Mouse (Mus musculus): Measurements from ENCODE around the gene Greb1. TPM values are rescaled to one million over a fixed set of nuclear protein-coding genes. Genes with fewer than 3 reads are reported as not detected.
"Not testable (repeated sequence)": the region's sequence is repeated elsewhere in the genome, so short reads cannot be mapped to it uniquely, and the experiment has no call there.

Gene Greb1
- polyA plus RNA-seq, 1 experiment = 3.2 TPM

- DNase-seq (ENCODE audit: extremely low spot score in 1 of 2, low spot score in 1 of 2) = no peak
Measured at GRCm38 (mm10) chr12:16698691-16699090, 102.0 kb downstream of the Greb1 start.

- DNase-seq (ENCODE audit: extremely low spot score in 1 of 2, low spot score in 1 of 2) = no peak
Measured at GRCm38 (mm10) chr12:16696146-16696545, 104.5 kb downstream of the Greb1 start.

- not testable (repeated sequence) for DNase-seq (ENCODE audit: extremely low spot score in 1 of 2, low spot score in 1 of 2)
Measured at GRCm38 (mm10) chr12:16695252-16695651, 105.4 kb downstream of the Greb1 start.

GRCm38 (mm10) chr12:16694783-16695182 lies 105.9 kb downstream of the Greb1 start:
- DNase-seq (ENCODE audit: extremely low spot score in 1 of 2, low spot score in 1 of 2) = no peak

DNA sequence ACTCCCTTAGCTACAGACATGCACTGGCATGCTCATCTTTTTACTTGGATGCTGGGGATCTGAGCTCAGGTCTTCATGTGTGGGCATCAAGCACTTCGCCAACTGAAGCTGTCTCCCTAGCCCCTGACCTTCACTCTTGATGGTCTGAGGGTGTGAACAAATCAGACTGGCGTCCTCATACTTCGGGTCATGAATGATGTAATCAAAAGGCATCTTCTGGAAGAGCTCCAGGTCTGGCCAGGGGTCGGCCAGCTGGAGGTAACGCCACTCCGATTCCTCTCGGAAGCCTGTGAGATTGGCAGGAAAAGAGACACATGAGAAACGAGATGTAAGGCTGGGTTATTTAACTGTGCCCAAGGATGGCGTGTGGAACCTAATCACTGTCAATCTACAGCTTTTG lies 110.1 kb downstream of the Greb1 start:
- DNase-seq (ENCODE audit: extremely low spot score in 1 of 2, low spot score in 1 of 2) = no peak

DNA sequence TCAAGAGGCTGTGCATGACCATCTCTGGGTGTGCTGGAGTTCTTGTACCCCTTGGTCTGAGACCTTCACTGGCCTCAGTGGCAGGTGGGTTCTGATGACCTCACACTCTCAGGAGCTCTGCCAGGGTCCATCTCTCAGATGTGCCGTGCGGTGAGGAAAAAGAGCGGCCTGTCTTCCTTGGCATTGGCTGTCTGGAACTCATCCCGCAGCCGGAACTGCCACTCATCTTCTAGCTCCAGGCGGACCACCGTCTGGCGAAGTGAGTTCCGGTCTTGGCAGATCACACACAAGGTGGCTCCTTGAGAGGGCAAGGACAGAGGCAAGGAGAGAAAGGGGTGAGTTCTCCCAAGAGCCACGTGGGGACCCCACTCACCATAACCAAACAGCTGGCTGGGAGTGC lies 128.4 kb downstream of the Greb1 start:
- DNase-seq (ENCODE audit: extremely low spot score in 1 of 2, low spot score in 1 of 2) = no peak

GRCm38 (mm10) chr12:16669176-16669575 lies 131.5 kb downstream of the Greb1 start:
- DNase-seq (ENCODE audit: extremely low spot score in 1 of 2, low spot score in 1 of 2) = no peak

DNA sequence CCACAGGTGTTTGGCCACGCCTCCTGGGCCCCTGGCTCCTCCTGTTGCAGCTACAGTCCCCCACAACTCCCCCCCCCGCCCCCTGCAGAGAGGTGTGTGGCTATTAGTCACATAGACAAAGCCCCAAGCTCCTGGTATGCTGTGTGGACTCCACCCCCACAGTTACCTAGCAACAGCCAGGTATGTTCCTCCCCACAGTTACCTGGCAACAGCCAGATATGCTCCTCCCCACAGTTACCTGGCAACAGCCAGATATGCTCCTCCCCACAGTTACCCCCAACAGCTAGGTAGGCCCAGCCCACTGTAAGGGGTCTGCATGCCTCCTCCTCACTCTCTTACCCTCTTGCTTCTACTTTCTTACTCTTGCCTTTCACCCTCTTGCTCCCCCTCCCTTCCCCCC lies 135.7 kb downstream of the Greb1 start:
- DNase-seq (ENCODE audit: extremely low spot score in 1 of 2, low spot score in 1 of 2) = no peak

DNA sequence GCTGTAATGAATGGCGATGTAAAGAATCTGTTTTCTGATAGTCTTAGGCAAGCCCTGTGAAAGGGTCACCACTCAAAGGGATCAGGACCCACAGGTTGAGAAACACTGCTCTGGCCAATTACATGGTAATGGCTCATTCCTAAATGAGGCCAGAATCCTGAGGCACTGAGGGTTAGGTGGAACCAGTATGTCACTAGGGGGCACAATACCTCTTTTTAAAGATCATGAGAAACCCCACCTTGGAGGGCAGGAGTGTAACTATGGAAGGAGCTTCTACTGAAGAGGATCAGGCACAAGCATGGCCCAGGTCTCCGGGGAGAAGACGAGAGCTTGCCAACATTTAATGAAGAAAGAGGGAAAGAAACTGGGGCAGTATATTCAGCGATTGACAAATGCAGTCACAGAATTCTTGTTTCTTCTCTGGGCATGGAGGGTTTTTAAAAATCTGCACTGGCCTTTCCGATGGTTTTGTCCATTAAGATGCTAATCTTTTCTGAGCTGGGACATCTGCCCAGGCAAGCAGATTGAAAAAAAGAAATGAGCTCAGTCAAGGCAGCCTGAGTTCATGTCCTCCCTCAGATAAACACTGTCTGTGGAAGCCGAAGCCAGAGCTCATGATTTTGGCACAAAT lies 137.6 kb downstream of the Greb1 start:
- DNase-seq (ENCODE audit: extremely low spot score in 1 of 2, low spot score in 1 of 2) = peak; percentile 28 to 57

- DNase-seq (ENCODE audit: extremely low spot score in 1 of 2, low spot score in 1 of 2) = no peak
Measured at GRCm38 (mm10) chr12:16661936-16662335, 138.8 kb downstream of the Greb1 start.

GRCm38 (mm10) chr12:16661459-16661858 lies 139.2 kb downstream of the Greb1 start:
- DNase-seq (ENCODE audit: extremely low spot score in 1 of 2, low spot score in 1 of 2) = no peak

- peak; percentile 38 to 60 for DNase-seq (ENCODE audit: extremely low spot score in 1 of 2, low spot score in 1 of 2)
Measured at GRCm38 (mm10) chr12:16656906-16657875, 143.5 kb downstream of the Greb1 start.

GRCm38 (mm10) chr12:16655604-16656003 lies 145.1 kb downstream of the Greb1 start:
- no peak for DNase-seq (ENCODE audit: extremely low spot score in 1 of 2, low spot score in 1 of 2)

GRCm38 (mm10) chr12:16653332-16654093 lies 147.2 kb downstream of the Greb1 start, which contains the start of gene Ntsr2:
Gene Ntsr2, plus strand, starts transcription at chr12:16653382.
- peak; percentile 29 to 65 for DNase-seq (ENCODE audit: extremely low spot score in 1 of 2, low spot score in 1 of 2)

DNA sequence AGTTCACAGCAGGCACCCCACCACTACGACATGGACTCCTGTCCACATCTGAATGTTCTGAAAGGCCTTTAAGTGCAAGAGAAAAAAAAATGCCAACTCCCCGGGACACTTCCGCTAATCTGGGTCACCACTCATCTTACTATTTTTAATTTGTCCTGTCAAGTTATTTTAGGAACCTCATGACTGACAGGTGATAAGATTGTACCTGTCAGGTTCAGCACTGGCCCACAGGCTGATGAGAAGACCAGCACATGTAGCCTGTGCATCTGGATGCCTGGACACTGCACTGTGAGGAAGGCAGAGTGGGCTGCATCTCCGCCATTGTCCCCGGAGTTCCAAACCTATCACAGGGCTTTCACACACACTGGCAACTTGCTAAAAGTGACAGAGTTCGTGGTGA lies 150.9 kb downstream of the Greb1 start:
- DNase-seq (ENCODE audit: extremely low spot score in 1 of 2, low spot score in 1 of 2) = no peak

- no peak for DNase-seq (ENCODE audit: extremely low spot score in 1 of 2, low spot score in 1 of 2)
Measured at GRCm38 (mm10) chr12:16648273-16648672, 152.4 kb downstream of the Greb1 start.

GRCm38 (mm10) chr12:16646780-16647409 lies 153.8 kb downstream of the Greb1 start:
- DNase-seq (ENCODE audit: extremely low spot score in 1 of 2, low spot score in 1 of 2) = no peak

DNA sequence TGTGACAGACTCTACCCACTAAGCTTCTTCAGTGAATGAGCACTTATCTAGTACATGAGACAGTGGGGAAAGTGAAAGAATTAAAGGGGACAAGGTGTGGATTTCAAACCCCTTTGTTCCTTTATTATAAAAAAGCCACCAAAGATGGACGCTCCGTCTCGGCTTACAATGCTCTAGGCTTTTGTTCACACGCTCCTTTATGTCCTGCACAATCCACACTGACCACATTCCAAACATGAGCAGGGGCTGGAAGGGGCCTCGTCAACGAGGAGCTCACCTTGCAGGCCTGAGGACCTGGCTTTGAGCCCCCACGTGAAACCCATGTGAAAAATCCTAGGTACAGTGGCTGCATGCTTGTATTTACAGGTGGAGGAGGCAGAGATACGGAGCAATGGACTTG lies 156.0 kb downstream of the Greb1 start:
- DNase-seq (ENCODE audit: extremely low spot score in 1 of 2, low spot score in 1 of 2) = no peak

DNA sequence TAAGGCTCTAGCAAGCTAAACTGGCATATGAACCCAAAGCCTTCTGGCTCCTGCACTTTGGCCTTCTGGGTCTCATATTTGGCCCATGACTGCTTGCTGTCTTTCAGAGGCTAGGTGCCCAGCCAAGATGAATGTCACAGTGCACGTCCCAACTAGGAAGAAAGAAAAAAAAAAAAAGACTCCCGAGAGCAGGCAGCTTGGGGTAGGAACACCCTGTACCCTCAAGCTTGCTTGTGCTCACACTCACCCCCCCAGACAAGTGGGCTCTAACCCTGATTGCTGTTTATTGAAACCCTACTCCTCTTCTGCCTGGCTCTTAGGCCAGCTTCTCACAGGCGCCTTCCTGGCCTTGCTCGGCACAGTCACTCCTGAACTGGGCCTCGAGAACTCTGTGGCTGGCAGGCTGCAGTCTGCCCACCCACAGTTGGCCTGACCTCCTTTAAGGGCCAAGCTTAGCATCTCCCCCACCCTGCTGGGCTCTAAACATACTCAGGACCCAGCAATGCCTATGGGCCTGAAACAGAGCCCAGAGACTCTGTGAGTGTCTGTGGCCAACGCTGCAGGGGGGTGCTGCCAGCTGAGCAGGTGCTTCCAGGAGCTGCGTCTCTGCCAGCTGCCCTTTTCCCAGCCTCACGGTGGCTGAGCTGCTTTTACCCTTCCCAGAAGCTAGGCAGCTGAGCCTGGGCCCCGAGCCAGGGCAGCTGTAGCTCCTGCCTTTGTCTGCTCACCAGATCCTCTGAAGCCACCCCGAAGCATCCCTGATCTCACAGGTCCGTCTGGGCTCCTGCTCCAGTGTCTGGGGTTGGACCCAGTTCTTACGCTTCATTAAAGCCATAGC lies 157.0 kb downstream of the Greb1 start:
- DNase-seq (ENCODE audit: extremely low spot score in 1 of 2, low spot score in 1 of 2) = peak in 1 of 2 experiments; percentile 36

DNA sequence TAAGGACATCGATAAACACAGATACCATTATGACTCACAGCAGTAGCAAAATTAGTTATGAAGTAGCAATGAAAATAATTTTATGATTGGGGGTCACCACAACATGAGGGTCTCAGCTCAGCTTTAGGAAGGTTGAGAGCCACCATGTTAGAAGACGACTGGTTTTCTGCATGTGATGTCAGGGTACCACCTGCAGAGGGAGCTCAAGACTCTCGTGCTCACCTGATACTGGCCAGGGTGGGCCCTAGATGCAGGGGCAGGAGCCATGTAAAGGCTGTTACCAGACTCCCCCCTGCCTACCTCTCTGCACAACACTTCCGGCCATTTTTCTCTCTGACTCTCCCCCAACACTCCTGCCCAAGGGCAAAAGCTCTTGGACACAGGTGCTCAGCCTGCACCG lies 158.7 kb downstream of the Greb1 start:
- DNase-seq (ENCODE audit: extremely low spot score in 1 of 2, low spot score in 1 of 2) = no peak
